Mouse (Mus musculus): ENCODE measurements around the gene Ebi3. TPM values are rescaled to one million over a fixed set of nuclear protein-coding genes. Genes with fewer than 3 reads are reported as not detected.

Ebi3 gene
- polyA plus RNA-seq, 1 experiment: 0.12 TPM

DNA sequence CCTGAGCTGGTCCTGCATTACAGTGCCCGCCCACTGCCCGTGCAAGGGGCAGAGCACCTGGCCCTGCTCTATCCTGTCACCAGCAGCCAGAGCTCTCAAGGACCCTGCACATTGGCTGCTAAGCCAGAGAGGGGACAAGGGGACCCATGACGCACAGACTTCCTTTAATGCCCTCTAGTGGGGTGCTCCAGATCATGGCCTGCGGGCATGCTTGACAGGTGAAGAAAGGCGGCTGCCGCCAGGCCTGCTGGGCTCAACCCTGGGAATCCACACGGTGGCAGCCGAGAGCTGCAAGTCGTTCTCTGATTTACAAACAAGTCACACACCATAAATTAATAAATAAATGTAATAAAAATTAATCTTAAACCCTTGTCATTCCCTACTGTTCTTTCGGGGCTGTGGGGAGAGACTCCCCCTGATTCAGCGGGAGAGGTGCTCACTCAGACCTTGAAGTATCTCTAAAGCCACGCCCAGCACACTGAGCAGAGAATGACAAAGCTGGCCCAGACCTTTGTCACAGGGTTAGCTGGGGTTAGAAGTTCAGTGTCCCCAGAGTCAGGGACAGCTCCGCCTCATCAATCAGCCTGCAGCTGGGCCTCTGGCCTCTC lies 23.9 kb downstream of the Ebi3 start:
- no peak for TF ChIP-seq GATA1 (IDR thresholded peaks at IDR 0.05; ENCODE audit: low read length)

DNA sequence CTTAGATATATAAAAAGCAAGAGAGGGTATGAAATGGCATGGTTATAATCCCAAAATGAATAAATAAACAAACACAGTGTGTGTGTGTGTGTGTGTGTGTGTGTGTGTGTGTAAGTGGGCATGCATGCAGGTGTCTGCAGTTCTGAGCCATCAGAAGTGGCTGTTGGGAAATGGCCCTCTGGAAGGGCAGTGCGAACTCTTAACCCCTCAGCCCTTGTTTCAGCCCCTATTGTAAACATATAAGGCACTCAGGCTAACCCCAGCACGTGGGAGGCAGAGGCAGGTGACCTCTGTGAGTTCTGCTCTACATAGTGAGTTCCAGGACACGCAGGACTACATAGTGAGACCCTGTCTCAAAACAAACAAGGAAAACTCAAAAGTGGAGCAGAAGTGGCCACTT lies 24.9 kb downstream of the Ebi3 start:
- TF ChIP-seq GATA1 (IDR thresholded peaks at IDR 0.05; ENCODE audit: low read length): no peak

DNA sequence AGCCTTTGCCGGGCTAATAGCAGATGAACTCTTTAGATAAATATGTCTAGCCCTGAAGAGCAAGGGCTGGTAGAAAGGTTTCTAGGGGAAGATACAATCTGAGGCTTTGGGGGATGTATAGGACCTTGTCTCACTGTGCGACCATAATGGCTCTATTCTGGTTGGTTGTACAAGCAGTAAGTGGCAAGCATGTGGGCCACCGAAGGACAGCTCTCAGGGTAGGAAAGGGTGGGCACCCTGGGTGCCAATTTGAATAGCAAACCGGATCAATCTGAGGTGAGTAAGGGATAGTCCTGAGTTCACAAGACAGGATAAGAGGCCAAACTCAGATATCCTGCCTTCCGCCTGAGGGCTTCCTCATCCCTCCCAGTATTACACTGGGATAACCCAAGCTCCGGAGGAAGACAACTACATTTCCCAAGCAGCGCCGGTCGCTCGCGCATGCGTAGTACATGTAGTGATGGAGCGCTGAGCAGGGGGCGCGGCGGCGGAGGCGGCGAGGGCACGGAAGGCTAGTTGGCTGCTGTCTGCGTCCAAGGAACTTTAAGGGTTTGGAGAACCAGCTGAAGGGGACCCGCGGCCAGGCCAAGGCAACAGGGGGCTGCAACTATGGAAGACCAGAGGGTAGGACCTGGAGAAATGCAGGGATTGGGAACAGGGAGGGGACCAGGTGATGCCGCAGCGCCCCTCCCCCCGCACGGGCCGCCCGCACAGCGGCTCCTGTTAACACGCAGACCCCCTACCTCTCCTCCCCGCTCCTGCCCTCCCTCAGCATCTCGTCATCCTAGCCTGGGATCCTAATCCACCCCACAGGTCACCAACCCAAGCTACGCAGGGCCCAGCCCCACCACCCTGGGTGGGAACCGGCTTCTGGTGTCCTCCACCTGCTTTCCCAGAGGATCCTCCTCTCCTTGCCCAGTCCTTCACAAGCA lies 33.9 kb downstream of the Ebi3 start, which contains the start of gene Fsd1:
Fsd1 (plus strand) TSS at position 480 of the 932 bp plus-strand sequence.
- TF ChIP-seq GATA1 (IDR thresholded peaks at IDR 0.05; ENCODE audit: low read length): no peak

DNA sequence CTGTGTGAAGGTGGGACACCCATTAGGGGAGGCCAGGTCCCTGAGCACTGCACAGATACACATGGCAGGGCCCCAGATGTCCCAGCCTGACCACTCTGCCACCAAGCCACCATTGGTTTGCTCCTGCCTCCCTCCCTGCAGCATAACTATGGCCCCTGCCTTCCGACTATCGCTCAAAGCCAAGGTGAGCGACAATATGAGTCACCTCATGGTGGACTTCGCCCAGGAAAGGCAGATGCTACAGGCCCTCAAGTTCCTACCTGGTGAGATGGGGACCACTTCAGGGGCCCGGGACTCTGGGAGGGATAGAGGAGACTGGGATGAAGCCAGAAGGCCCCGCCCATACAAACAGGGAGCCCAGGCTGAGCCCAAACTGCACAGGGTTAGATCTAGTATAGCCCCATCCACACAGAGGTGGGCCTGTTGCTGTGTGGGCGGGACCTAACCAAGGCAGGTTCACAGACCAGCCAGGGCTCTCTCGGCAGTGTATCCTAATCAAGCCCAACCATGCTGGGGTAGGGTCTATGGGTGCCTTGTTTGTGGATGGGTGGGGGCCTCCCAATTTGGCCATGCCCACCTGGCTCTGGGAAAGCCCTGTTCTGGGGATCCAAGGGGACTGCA lies 37.9 kb downstream of the Ebi3 start:
- no peak for TF ChIP-seq GATA1 (IDR thresholded peaks at IDR 0.05; ENCODE audit: low read length)

DNA sequence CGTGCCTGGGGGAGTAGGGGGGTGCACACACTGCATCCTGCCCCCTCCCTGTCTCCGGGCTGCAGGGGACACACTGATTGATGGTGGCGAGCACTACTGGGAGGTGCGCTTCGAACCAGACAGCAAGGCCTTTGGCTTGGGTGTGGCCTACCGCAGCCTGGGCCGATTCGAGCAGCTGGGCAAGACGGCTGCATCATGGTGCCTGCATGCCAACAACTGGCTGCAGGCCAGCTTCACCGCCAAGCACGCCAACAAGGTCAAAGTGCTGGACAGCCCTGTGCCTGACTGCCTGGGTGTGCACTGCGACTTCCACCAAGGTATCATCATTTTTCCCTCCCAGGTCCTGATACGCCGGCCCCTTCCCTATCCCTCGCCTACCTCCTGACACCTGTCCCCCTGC lies 43.6 kb downstream of the Ebi3 start:
- no peak for TF ChIP-seq GATA1 (IDR thresholded peaks at IDR 0.05; ENCODE audit: low read length)

DNA sequence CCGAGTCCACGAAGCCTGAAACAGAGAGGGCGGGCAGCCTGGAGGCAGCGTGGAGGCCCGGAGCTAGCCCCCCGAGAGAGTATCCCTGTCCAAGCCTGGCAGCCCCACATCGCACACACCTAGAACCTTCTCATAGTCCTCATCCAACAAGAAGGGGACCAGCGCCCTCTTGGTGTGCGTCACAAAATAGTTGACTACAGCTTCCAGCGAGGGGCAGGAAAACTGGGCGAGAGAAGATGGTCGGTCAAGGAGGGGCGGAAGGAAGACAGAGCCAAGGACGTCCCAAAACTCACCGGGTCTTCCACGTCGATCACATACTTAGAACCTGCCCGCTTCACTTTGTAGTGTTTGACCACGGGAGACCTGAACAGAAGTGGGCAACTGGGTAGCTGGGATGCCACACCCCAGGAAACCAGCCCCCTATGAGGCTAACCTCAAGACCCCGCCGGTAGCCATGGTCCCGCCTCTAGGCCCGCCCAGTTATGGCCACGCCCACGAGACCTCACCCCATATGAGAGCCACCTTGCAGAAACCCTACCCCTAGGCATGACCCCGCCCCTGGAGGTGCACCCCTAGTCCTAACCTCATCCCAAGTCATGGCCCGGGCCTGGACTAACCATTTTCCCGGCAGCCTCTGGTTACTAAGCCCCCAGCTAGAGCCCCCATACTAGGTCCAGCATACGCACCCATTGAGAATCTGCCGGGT lies 47.5 kb downstream of the Ebi3 start:
- TF ChIP-seq GATA1 (IDR thresholded peaks at IDR 0.05; ENCODE audit: low read length): no peak

DNA sequence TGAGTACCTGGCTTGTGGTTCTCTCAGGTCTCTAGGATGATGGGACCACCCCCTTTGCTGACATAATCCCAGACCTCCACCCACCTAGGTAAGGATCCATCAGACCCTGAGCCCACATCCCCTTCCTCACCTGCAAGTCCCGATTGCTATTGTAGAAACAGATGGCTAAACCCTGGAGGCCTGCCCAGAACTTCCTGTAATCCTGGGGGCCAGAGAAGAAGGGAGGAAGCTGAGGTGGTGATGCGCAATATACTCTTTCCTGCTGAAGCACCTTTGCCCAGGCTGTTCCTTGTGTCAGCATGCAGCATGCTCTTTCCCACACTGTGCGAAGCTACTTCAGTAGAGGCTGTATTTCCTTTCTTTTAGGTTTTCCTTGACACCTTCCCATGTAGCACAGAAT lies 50.6 kb downstream of the Ebi3 start:
- TF ChIP-seq GATA1 (IDR thresholded peaks at IDR 0.05; ENCODE audit: low read length): no peak

DNA sequence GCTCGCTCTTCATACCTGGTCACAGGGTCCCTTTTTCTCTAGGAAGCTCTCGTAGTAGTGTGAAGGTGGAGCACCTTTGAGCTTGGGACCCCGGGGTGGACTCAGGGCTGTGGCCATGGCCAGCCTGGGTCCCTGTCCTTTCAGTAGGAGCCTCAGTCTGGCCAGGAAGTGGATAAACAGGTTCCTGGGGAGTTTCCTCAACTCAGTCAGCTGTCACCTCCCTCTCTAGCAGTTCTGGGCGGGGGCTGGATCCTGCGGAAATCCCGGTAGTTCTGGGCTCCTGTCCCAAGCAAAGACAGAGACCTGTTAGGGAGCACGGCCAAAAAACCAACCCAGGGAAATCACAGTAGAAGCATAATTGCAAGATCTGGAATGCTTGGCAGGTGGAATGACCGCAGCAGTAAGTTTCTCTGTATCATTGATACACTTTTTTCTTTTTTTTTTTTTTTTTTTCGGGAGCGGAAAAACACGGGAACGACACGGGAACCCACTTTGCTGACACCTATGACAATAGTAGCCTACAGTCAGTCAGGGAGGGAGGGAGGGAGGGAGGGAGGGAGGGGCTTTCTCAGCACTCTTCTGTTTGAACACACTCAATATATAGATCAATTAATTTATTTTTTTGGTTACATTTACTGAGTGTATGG lies 53.1 kb downstream of the Ebi3 start, which contains the start of the genes Stap2 and Mpnd:
Stap2 (minus strand) TSS at position 170 of the 647 bp plus-strand sequence.
Mpnd (plus strand) TSS at position 297 of the 647 bp plus-strand sequence.
- no peak for TF ChIP-seq GATA1 (IDR thresholded peaks at IDR 0.05; ENCODE audit: low read length)

Other genes with a start within 250 kb of the Ebi3 start
- 0.16 and 0.28 TPM in 2 replicates for gene Pot1b, start 240.0 kb upstream of the Ebi3 start, polyA plus RNA-seq (2012)
- gene Adgre4, start 202.7 kb upstream of the Ebi3 start, polyA plus RNA-seq (2012): not detected in 2 replicates
- 0.19 and 0.22 TPM in 2 replicates for gene Zfp119a, start 73.7 kb upstream of the Ebi3 start, polyA plus RNA-seq (2012)
- 1.4 and 2.0 TPM in 2 replicates for gene Zfp959, start 60.5 kb upstream of the Ebi3 start, polyA plus RNA-seq (2012)
- gene Zfp119b, start 3.1 kb upstream of the Ebi3 start, polyA plus RNA-seq (2012): 0.16 and 0.28 TPM in 2 replicates
- 35.7 and 46.0 TPM in 2 replicates for gene Yju2, start 6.5 kb downstream of the Ebi3 start, polyA plus RNA-seq (2012)
- 0.13 and 0.19 TPM in 2 replicates for gene Shd, start 17.8 kb downstream of the Ebi3 start, polyA plus RNA-seq (2012)
- gene Fsd1, start 33.9 kb downstream of the Ebi3 start, polyA plus RNA-seq (2012): not detected in 2 replicates
- gene Stap2, start 52.9 kb downstream of the Ebi3 start, polyA plus RNA-seq (2012): 0.06 and 0.08 TPM in 2 replicates
- 30.8 and 37.9 TPM in 2 replicates for gene Mpnd, start 53.1 kb downstream of the Ebi3 start, polyA plus RNA-seq (2012)
- 73.8 and 78.3 TPM in 2 replicates for gene Sh3gl1, start 84.0 kb downstream of the Ebi3 start, polyA plus RNA-seq (2012)
- 95.0 and 102 TPM in 2 replicates for gene Chaf1a, start 87.8 kb downstream of the Ebi3 start, polyA plus RNA-seq (2012)
- gene Ubxn6, start 122.4 kb downstream of the Ebi3 start, polyA plus RNA-seq (2012): 34.7 and 37.8 TPM in 2 replicates
- gene Hdgfl2, start 127.0 kb downstream of the Ebi3 start, polyA plus RNA-seq (2012): 208 and 276 TPM in 2 replicates
- not detected in 2 replicates for gene Plin4, start 157.2 kb downstream of the Ebi3 start, polyA plus RNA-seq (2012)
- gene Plin5, start 165.0 kb downstream of the Ebi3 start, polyA plus RNA-seq (2012): not detected in 2 replicates
- not detected in 2 replicates for gene Lrg1, start 169.4 kb downstream of the Ebi3 start, polyA plus RNA-seq (2012)
- gene Sema6b, start 187.7 kb downstream of the Ebi3 start, polyA plus RNA-seq (2012): 0.70 and 0.81 TPM in 2 replicates
- gene Tnfaip8l1, start 209.8 kb downstream of the Ebi3 start, polyA plus RNA-seq (2012): 0.81 and 1.2 TPM in 2 replicates
- 36.2 and 42.7 TPM in 2 replicates for gene Mydgf, start 231.3 kb downstream of the Ebi3 start, polyA plus RNA-seq (2012)

Measured in G1E-ER4 (cell line).